Mouse (Mus musculus): ENCODE results near the gene Gm21913. TPM values are rescaled to one million over a fixed set of nuclear protein-coding genes. Genes with fewer than 3 reads are reported as not detected.

Gm21913 gene
- not detected for polyA plus RNA-seq (2014; fragmentation: Illumina TruSeq; extraction: RNeasy Lipid Tissue Mini Kit (QIAGEN cat#74804); ENCODE audit: low read depth, low replicate concordance)

DNA sequence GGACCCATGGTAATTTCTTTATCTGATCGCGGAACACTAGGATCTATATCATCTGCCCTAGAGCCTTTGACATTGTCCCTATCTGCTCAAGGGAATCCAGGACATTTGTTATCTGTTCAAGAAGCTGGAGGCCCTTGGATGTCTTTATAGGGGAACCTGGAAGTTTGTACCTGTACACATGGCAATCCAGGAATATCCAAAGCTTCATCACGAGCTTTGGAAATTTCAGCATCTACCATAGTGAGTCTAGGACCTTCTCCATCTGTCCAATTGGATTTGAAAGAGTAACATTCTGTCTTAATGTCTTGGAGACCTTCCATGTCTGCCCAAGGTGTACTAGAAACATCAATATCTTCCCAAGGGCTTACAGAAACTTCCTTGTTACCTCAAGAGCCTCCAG, at the start of gene Gm21913:
Gene Gm21913, plus strand, starts transcription at position 301 of the 400 bp plus-strand sequence.

Other genes starting within 250 kb of the Gm21913 start
- not detected for gene Gm29110, start 153.4 kb upstream of the Gm21913 start, polyA plus RNA-seq (2014; fragmentation: Illumina TruSeq; extraction: RNeasy Lipid Tissue Mini Kit (QIAGEN cat#74804); ENCODE audit: low read depth, low replicate concordance)